In genomic region chr5:14793891-14794290, GRCm38 (mm10) we compare ENCODE assay signal across 27 mouse cellular contexts.
DNase-seq lines count a peak whose midpoint lies in the region; ATAC-seq and TF ChIP-seq lines count a peak whose summit lies in the region.
"Had no signal": no experiment of that assay in that cellular context is flagged by ENCODE, and none has a peak within 500 bp of the region (broad histone marks: within the 10 kb centered on the region; RNA-seq: fewer than 3 reads in every experiment).

No protein-coding gene starts in this region.

- H3K27ac ChIP-seq in layer of hippocampus, adult 2 months = peak overlapping the region; percentile 61; the same call in 1 of the 2 replicates
- H3K27ac ChIP-seq: embryonic facial prominence, embryonic 12.5 days; embryonic facial prominence, embryonic 15.5 days; heart, adult 2 months; heart, embryonic 10.5 days; heart, embryonic 13.5 days; hindbrain, embryonic 14.5 days; hindbrain, postnatal 0 days had no signal

- peak; percentile 22 to 26 for DNase-seq in cerebellum, adult 18-20 months
- DNase-seq in cerebellum, postnatal 14 days = no peak
- peak in 1 of 2 experiments; percentile 14 for DNase-seq in layer of hippocampus, adult 2 months (ENCODE audit: low spot score in 2 of 2)
- DNase-seq in layer of hippocampus, postnatal 25 days (ENCODE audit: extremely low spot score in 1 of 2, low spot score in 1 of 2) = no peak
- peak; percentile 48 for DNase-seq in brain, adult 2 months (ENCODE audit: low read depth, low spot score)
- peak; percentile 38 for DNase-seq in cerebellum, adult 9-11 months
- DNase-seq in frontal cortex, adult 2 months (ENCODE audit: extremely low spot score in 1 of 2, low spot score in 1 of 2) = no peak
- DNase-seq: adrenal gland, adult 2 months; adrenal gland, postnatal 14 days; forebrain, postnatal 0 days; gastrocnemius, postnatal 10 days; gastrocnemius, postnatal 36 days; heart, adult 2 months; heart, postnatal 14 days; heart, postnatal 4 days; kidney, adult 18-20 months had no signal

- TF ChIP-seq CTCF in layer of hippocampus, adult 2 months (conservative IDR thresholded peaks at IDR 0.05) = no peak

- no peak overlapping the region for H3K4me3 ChIP-seq in layer of hippocampus, adult 2 months
- H3K4me3 ChIP-seq: embryonic facial prominence, embryonic 12.5 days; embryonic facial prominence, embryonic 15.5 days; heart, adult 2 months; heart, embryonic 10.5 days; heart, embryonic 13.5 days had no signal

- ATAC-seq in megakaryocyte-erythroid progenitor cell, adult 5-6 weeks (replicated peaks; ENCODE audit: low FRiP score, low TSS enrichment, poor library complexity, severe bottlenecking) = no peak
- ATAC-seq: CD4-positive, CD25-positive, alpha-beta regulatory T cell, adult 4 months; forebrain, embryonic 14.5 days; forebrain, postnatal 0 days; hindbrain, postnatal 0 days; inflammation-experienced regulatory T-cells, adult 6 months; intestine, embryonic 16.5 days had no signal

Comparison
In these comparisons a context has a peak if more than half of its experiments do, and no peak if none do; other contexts are left out.
1. DNase-seq: peak in cerebellum, adult 18-20 months (2 of 2), brain, adult 2 months (single experiment) and cerebellum, adult 9-11 months (single experiment); none in cerebellum, postnatal 14 days (0 of 2), layer of hippocampus, postnatal 25 days (0 of 2) and frontal cortex, adult 2 months (0 of 2).